Mouse (Mus musculus): ENCODE measurements around the gene Atp1a4. TPM values are rescaled to one million over a fixed set of nuclear protein-coding genes. Genes with fewer than 3 reads are reported as not detected.
A peak's percentile ranks its signal among the peaks of the same experiment; 100 is the strongest.

Atp1a4 gene
- total RNA-seq (2021), result not detected
- long read RNA-seq, experiment 1, result 0 reads
- long read RNA-seq, experiment 2, result 0 reads

- no peak for DNase-seq
These were observed at the start of gene Atp1a4 for GRCm38 (mm10) chr1:172258314-172258713. TSS of gene Atp1a4 (minus strand) at chr1:172258414.

- DNase-seq, result no peak
These were observed 49.7 kb upstream of the Atp1a4 start for GRCm38 (mm10) chr1:172307936-172308335.

- DNase-seq, result no peak
These were observed 48.7 kb upstream of the Atp1a4 start for GRCm38 (mm10) chr1:172306885-172307284.

GRCm38 (mm10) chr1:172306196-172306595 is 48.0 kb upstream of the Atp1a4 start:
- DNase-seq, result no peak

GRCm38 (mm10) chr1:172305635-172306034 is 47.4 kb upstream of the Atp1a4 start:
- no peak for DNase-seq

- DNase-seq, result no peak
These were observed 46.9 kb upstream of the Atp1a4 start for GRCm38 (mm10) chr1:172305153-172305552.

- no peak for DNase-seq
These were observed 46.2 kb upstream of the Atp1a4 start for GRCm38 (mm10) chr1:172304443-172304842.

GRCm38 (mm10) chr1:172302851-172303250 is 44.6 kb upstream of the Atp1a4 start:
- DNase-seq, result no peak

- DNase-seq, result no peak
These were observed 44.1 kb upstream of the Atp1a4 start for GRCm38 (mm10) chr1:172302311-172302710.

GRCm38 (mm10) chr1:172301180-172301579 is 43.0 kb upstream of the Atp1a4 start:
- DNase-seq, result no peak

GRCm38 (mm10) chr1:172300247-172300646 is 42.0 kb upstream of the Atp1a4 start:
- peak; percentile 75 to 80 for DNase-seq

- no peak for DNase-seq
These were observed 41.3 kb upstream of the Atp1a4 start for GRCm38 (mm10) chr1:172299528-172299927.

GRCm38 (mm10) chr1:172297611-172298537 is 39.7 kb upstream of the Atp1a4 start, which contains the start of gene Atp1a2:
TSS of gene Atp1a2 (minus strand) at chr1:172298064.
- DNase-seq, result peak; percentile 88 to 90

- peak; percentile 78 to 80 for DNase-seq
These were observed 38.7 kb upstream of the Atp1a4 start for GRCm38 (mm10) chr1:172296816-172297510.

GRCm38 (mm10) chr1:172295751-172296197 is 37.6 kb upstream of the Atp1a4 start:
- DNase-seq, result peak; percentile 62 to 69

- DNase-seq, result no peak
These were observed 35.2 kb upstream of the Atp1a4 start for GRCm38 (mm10) chr1:172293449-172293848.

- DNase-seq, result no peak
These were observed 34.7 kb upstream of the Atp1a4 start for GRCm38 (mm10) chr1:172292880-172293279.

GRCm38 (mm10) chr1:172289617-172289946 is 31.4 kb upstream of the Atp1a4 start:
- no peak for DNase-seq

- DNase-seq, result no peak
These were observed 30.8 kb upstream of the Atp1a4 start for GRCm38 (mm10) chr1:172288900-172289616.

- no peak for DNase-seq
These were observed 28.5 kb upstream of the Atp1a4 start for GRCm38 (mm10) chr1:172286740-172287139.

- no peak for DNase-seq
These were observed 26.0 kb upstream of the Atp1a4 start for GRCm38 (mm10) chr1:172284221-172284620.

- peak; percentile 59 to 63 for DNase-seq
These were observed 24.9 kb upstream of the Atp1a4 start for GRCm38 (mm10) chr1:172283073-172283472.
